Mouse (Mus musculus) CH12.LX (cell line): ENCODE measurements around the gene Rprd1b. TPM values are rescaled to one million over a fixed set of nuclear protein-coding genes. Genes with fewer than 3 reads are reported as not detected.

Experiments
- DNase-seq: peaks from one replicate; pipeline ENCODE4 v3.0.0-alpha.2; 2013; ENCODE audit errors: extremely low read depth
- H3K27ac ChIP-seq: 2 replicates; pipeline ENCODE4 v1.5.1; 2012; ENCODE audit warnings: low read depth, mild to moderate bottlenecking, control low read depth, moderate library complexity; ENCODE audit not compliant: insufficient read depth
- H3K27me3 ChIP-seq: replicated peaks from 2 replicates; pipeline ENCODE3; 2012; ENCODE audit warnings: inconsistent platforms
- H3K36me3 ChIP-seq, 2 experiments: replicated peaks in 1 of 2; 2 replicates each; pipeline versions ENCODE3 to v1.6.1; 2012; ENCODE audit warnings: inconsistent platforms in 1 of 2, low read length in 1 of 2, mild to moderate bottlenecking in 1 of 2, mixed read lengths in 1 of 2, moderate library complexity in 1 of 2; ENCODE audit not compliant: control insufficient read depth in 1 of 2, insufficient read depth in 1 of 2
- H3K4me1 ChIP-seq, 2 experiments: 2 replicates each; pipeline ENCODE4 v1.6.1; 2012; ENCODE audit warnings: inconsistent platforms in 1 of 2, moderate library complexity in 1 of 2; ENCODE audit not compliant: insufficient read depth in 2 of 2, control insufficient read depth in 1 of 2
- H3K4me2 ChIP-seq: 2 replicates; pipeline ENCODE4 v1.6.1; 2012; ENCODE audit warnings: low read depth, mild to moderate bottlenecking, control low read depth; ENCODE audit not compliant: poor library complexity, insufficient read depth, severe bottlenecking
- H3K4me3 ChIP-seq, 3 experiments: fragments of 150-350 bp in 1 of 3; sonication (generic) in 1 of 3; replicated peaks in 1 of 3; 2 replicates each; pipeline versions ENCODE3 to v1.5.1; 2011 to 2012; ENCODE audit warnings: low read depth in 2 of 3, low read length in 2 of 3, mild to moderate bottlenecking in 2 of 3, moderate library complexity in 2 of 3, control low read depth in 1 of 3, improper control_type of control experiment in 1 of 3, inconsistent platforms in 1 of 3, mixed read lengths in 1 of 3; ENCODE audit not compliant: poor library complexity in 1 of 3
- H3K79me2 ChIP-seq: replicated peaks from 2 replicates; pipeline ENCODE4 v1.6.1; 2012; ENCODE audit warnings: mild to moderate bottlenecking, moderate library complexity; ENCODE audit not compliant: control insufficient read depth, poor library complexity, insufficient read depth, severe bottlenecking; ENCODE audit errors: extremely low read depth
- H3K9ac ChIP-seq: 2 replicates; pipeline ENCODE4 v1.6.1; 2012; ENCODE audit warnings: low read depth, mild to moderate bottlenecking, control low read depth, moderate library complexity; ENCODE audit not compliant: insufficient read depth
- H3K9me3 ChIP-seq: replicated peaks from 2 replicates; pipeline ENCODE3; 2012; ENCODE audit warnings: low read length, inconsistent platforms, mixed read lengths
- CHD1 ChIP-seq: IDR thresholded peaks from 2 replicates; pipeline ENCODE4 v1.6.1; 2012; ENCODE audit warnings: low read depth, low read length, improper control_type of control experiment, inconsistent platforms
- GABPA ChIP-seq: IDR thresholded peaks from 2 replicates; pipeline ENCODE4 v1.6.1; 2012; ENCODE audit warnings: low read depth, low read length, improper control_type of control experiment, inconsistent platforms; ENCODE audit not compliant: insufficient replicate concordance
- IRF4 ChIP-seq: IDR thresholded peaks from 2 replicates; pipeline ENCODE4 v1.6.1; 2014; ENCODE audit warnings: low read depth, mild to moderate bottlenecking, inconsistent platforms, low read length, improper control_type of control experiment
- JUND ChIP-seq: conservative IDR thresholded peaks from 2 replicates; pipeline ENCODE4 v1.6.1; 2011; ENCODE audit warnings: low read depth, low read length, improper control_type of control experiment
- KAT2A ChIP-seq: IDR thresholded peaks from 2 replicates; pipeline ENCODE4 v1.6.1; 2012; ENCODE audit warnings: low read length, improper control_type of control experiment, inconsistent platforms; ENCODE audit not compliant: insufficient replicate concordance
- MAX ChIP-seq: IDR thresholded peaks from 2 replicates; pipeline ENCODE4 v1.6.1; 2011; ENCODE audit warnings: low read length, improper control_type of control experiment
- MAZ ChIP-seq: IDR thresholded peaks from 2 replicates; pipeline ENCODE4 v1.6.1; 2012; ENCODE audit warnings: low read depth, mild to moderate bottlenecking, inconsistent platforms, low read length, improper control_type of control experiment, moderate library complexity
- POLR2A ChIP-seq: IDR thresholded peaks from 2 replicates; pipeline ENCODE4 v1.6.1; 2011; ENCODE audit warnings: low read depth, mild to moderate bottlenecking, improper control_type of control experiment, low read length
- POLR2AphosphoS2 ChIP-seq: IDR thresholded peaks from 2 replicates; pipeline ENCODE4 v1.6.1; 2011; ENCODE audit warnings: low read depth, low read length, improper control_type of control experiment
- RCOR1 ChIP-seq: conservative IDR thresholded peaks from 2 replicates; pipeline ENCODE4 v1.6.1; 2012; ENCODE audit warnings: low read depth, mild to moderate bottlenecking, inconsistent platforms, low read length, improper control_type of control experiment
- SIN3A ChIP-seq: IDR thresholded peaks from 2 replicates; pipeline ENCODE4 v1.6.1; 2012; ENCODE audit warnings: low read length, improper control_type of control experiment, inconsistent platforms
- TBP ChIP-seq: conservative IDR thresholded peaks from 2 replicates; pipeline ENCODE4 v1.6.1; 2011; ENCODE audit warnings: low read depth, low read length, improper control_type of control experiment
- UBTF ChIP-seq: IDR thresholded peaks from 2 replicates; pipeline ENCODE4 v1.6.1; 2012; ENCODE audit warnings: low read depth, mild to moderate bottlenecking, inconsistent platforms, low read length, improper control_type of control experiment, moderate library complexity
- USF2 ChIP-seq: conservative IDR thresholded peaks from 2 replicates; pipeline ENCODE4 v1.6.1; 2011; ENCODE audit warnings: low read depth, low read length, improper control_type of control experiment
- ZMIZ1 ChIP-seq: IDR thresholded peaks from 2 replicates; pipeline ENCODE4 v1.6.1; 2012; ENCODE audit warnings: low read depth, mild to moderate bottlenecking, inconsistent platforms, low read length, improper control_type of control experiment
- ZNF384 ChIP-seq: IDR thresholded peaks from 2 replicates; pipeline ENCODE4 v1.6.1; 2012; ENCODE audit warnings: low read depth, low read length, improper control_type of control experiment, inconsistent platforms
- dilution Hi-C: fragments of 300-500 bp; cut with MboI; formaldehyde crosslinking; loops from 2 replicates; pipeline ENCODE4 v1.14.3; 2020; ENCODE audit warnings: low sequenced_read_pairs; ENCODE audit not compliant: extremely low pct_unique_long_range_greater_than_20kb, extremely low pct_ligation_motif_present
- in situ Hi-C: fragments of 300-500 bp; cut with MboI; formaldehyde crosslinking; loops from 3 replicates; pipeline ENCODE4 v1.14.3; 2019; ENCODE audit warnings: low sequenced_read_pairs, low pct_ligation_motif_present, low pct_unique_long_range_greater_than_20kb, mixed read lengths
- polyA plus RNA-seq: library from polyadenylated mRNA; unstranded; fragments of >175 nt; gene quantifications from 2 replicates; pipeline ENCODE4 v1.2.1, GENCODE M21; 2012; ENCODE audit warnings: low read depth; ENCODE audit not compliant: insufficient read length
- total RNA-seq, 2 experiments: library from RNA; depleted of rRNA; stranded (reverse); fragments of 300-350 nt in 1 of 2; fragments of >200 nt in 1 of 2; gene quantifications; 2 replicates each; pipeline ENCODE4 v1.2.3; 2012 to 2014

Rprd1b gene
- total and polyA plus RNA-seq, 3 experiments, result 11.8 to 33.1 (median 16.4) TPM

GRCm38 (mm10) chr2:158153728-158154343, 125.5 kb downstream of the Rprd1b start:
- dilution Hi-C loops (no loop called here), in situ Hi-C loops (no loop called here)
- peaks cover 15% of the 10 kb centered on the region for H3K9me3 ChIP-seq
- no peak overlapping the region for H3K27ac ChIP-seq
- peak overlapping the region in 1 of 3 experiments; percentile 19 for H3K4me3 ChIP-seq
- TF ChIP-seq RCOR1 (no peak), IRF4 (0 out of 2 replicates have a peak, but pooled peaks have one; percentile 7), ZNF384 (peak; percentile 61; the same call in 1 of the 2 replicates)
- no peaks in the 10 kb centered on the region for H3K79me2 ChIP-seq
- peaks cover 0 to 12% of the 10 kb centered on the region in 2 experiments; a peak in 2 of 4 replicates for H3K4me1 ChIP-seq
- DNase-seq, result peak; percentile 35
- peak overlapping the region; percentile 63 for H3K4me2 ChIP-seq
- no peaks in the 10 kb centered on the region for H3K36me3 ChIP-seq
- peaks cover 66% of the 10 kb centered on the region for H3K27me3 ChIP-seq
- no peak overlapping the region for H3K9ac ChIP-seq

- Histone ChIP-seq H3K9ac (no peak overlapping the region), H3K36me3 (no peaks in the 10 kb centered on the region), H3K27ac (no peak overlapping the region), H3K4me3 (no peak overlapping the region), H3K4me1 (peaks cover 4 to 15% of the 10 kb centered on the region in 2 experiments), H3K9me3 (peaks cover 18% of the 10 kb centered on the region), H3K4me2 (no peak overlapping the region), H3K79me2 (no peaks in the 10 kb centered on the region), H3K27me3 (peaks cover 60% of the 10 kb centered on the region)
- in situ Hi-C loops, result no loop called here
- no peak for DNase-seq
- TF ChIP-seq MAX, result no peak
- TF ChIP-seq GABPA, result no peak
- no peak for TF ChIP-seq UBTF
- TF ChIP-seq MAZ, result no peak
- no peak for TF ChIP-seq IRF4
- TF ChIP-seq USF2, result no peak
- no peak for TF ChIP-seq SIN3A
- no peak for TF ChIP-seq POLR2A
- TF ChIP-seq KAT2A, result no peak
- TF ChIP-seq CHD1, result no peak
- TF ChIP-seq TBP, result no peak
- TF ChIP-seq RCOR1, result no peak
- no peak for TF ChIP-seq POLR2AphosphoS2
- no peak for TF ChIP-seq ZMIZ1
- no peak for TF ChIP-seq JUND
- dilution Hi-C loops, result no loop called here
Observed at GRCm38 (mm10) chr2:158154641-158155040, 126.3 kb downstream of the Rprd1b start.
